Mouse (Mus musculus): Measurements from ENCODE around the gene 9630041A04Rik. TPM values are rescaled to one million over a fixed set of nuclear protein-coding genes. Genes with fewer than 3 reads are reported as not detected.

Gene 9630041A04Rik
- polyA plus RNA-seq (2016; fragmentation: Nextera tagmentation; extraction: Ambion mirVana), result not detected in 2 replicates

DNA sequence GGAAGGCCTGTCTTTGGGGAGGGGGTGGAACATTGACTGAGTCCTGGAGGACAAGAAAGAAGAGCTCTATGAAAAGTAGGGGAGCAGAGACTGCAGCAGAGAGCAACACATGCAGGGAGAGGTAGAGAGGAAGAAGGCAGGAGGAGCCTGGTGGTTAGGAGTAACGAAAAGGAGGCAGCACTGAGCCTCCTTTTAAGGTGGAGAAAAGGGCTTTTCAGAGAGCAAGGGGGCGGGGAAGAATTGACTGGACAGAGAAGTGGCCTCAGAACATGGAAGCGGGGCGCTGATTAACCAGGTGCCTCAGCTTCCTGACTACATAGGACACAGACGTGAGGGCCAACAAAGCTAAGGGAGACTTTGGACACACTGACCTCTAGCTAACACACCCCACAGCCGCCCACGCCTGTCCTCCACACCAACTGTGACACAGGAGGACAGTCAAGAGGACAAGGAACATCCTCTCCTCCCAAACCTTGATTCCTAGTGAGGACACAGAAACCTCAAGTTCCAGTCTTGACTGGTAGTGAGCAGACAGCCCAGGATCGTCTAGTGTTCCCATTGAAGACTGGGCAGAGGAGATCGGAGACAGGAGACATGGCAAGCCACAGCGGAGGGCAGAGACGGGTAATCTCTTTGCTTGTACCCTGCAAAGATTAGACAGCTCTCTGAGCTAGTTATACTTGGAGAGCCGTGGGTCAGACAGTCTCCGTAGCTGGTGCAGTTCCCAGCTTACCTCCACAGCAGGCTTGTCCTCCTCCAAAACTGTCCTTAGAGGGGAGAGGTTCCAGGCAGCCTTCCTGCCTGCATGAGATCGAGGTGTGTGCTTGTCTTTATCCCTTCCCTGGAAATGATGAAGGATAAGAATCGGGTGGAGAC, at the start of gene 9630041A04Rik:
Gene 9630041A04Rik (plus strand): TSS at position 246 of the 876 bp plus-strand sequence.
- WGBS, result 69% methylated on average over 15 of the region's 15 CpGs
- H3K9me3 ChIP-seq (replicated peaks), result no peaks in the 10 kb centered on the region
- H3K27me3 ChIP-seq (replicated peaks), result no peaks in the 10 kb centered on the region
- 0 out of 2 replicates have a peak within 1 kb of the TSS, but pooled peaks have one; percentile 13 for H3K4me2 ChIP-seq
- H3K36me3 ChIP-seq, result no peaks in the 10 kb centered on the region
- no peak within 1 kb of the TSS for H3K4me3 ChIP-seq
- no peak for ATAC-seq (ENCODE audit: insufficient number of reproducible peaks, low FRiP score)
- no peak within 1 kb of the TSS for H3K9ac ChIP-seq
- H3K4me1 ChIP-seq (replicated peaks), result peaks cover 9% of the 10 kb centered on the region
- H3K27ac ChIP-seq (ENCODE audit: poor library complexity, severe bottlenecking), result no peak within 1 kb of the TSS

- Histone ChIP-seq H3K4me1 (replicated peaks) (peaks cover 4% of the 10 kb centered on the region; the same call in 1 of the 2 replicates), H3K9ac (no peak overlapping the region), H3K36me3 (no peaks in the 10 kb centered on the region), H3K27ac (ENCODE audit: poor library complexity, severe bottlenecking) (no peak overlapping the region), H3K4me2 (no peak overlapping the region), H3K27me3 (replicated peaks) (no peaks in the 10 kb centered on the region), H3K4me3 (no peak overlapping the region), H3K9me3 (replicated peaks) (no peaks in the 10 kb centered on the region)
- 86% methylated on average over 7 of the region's 7 CpGs for WGBS
- no peak for ATAC-seq (ENCODE audit: insufficient number of reproducible peaks, low FRiP score)
These were observed 37.7 kb upstream of the 9630041A04Rik start for GRCm38 (mm10) chr9:101823896-101824295.

GRCm38 (mm10) chr9:101825626-101826025, 36.0 kb upstream of the 9630041A04Rik start:
- Histone ChIP-seq H3K9ac (no peak overlapping the region), H3K4me1 (replicated peaks) (peaks cover 4% of the 10 kb centered on the region; the same call in 1 of the 2 replicates), H3K27ac (ENCODE audit: poor library complexity, severe bottlenecking) (no peak overlapping the region), H3K9me3 (replicated peaks) (no peaks in the 10 kb centered on the region), H3K36me3 (no peaks in the 10 kb centered on the region), H3K4me2 (no peak overlapping the region), H3K4me3 (no peak overlapping the region), H3K27me3 (replicated peaks) (no peaks in the 10 kb centered on the region)
- WGBS, result 84% methylated on average over 8 of the region's 8 CpGs
- no peak for ATAC-seq (ENCODE audit: insufficient number of reproducible peaks, low FRiP score)

- ATAC-seq (ENCODE audit: insufficient number of reproducible peaks, low FRiP score), result no peak
- H3K4me1 ChIP-seq (replicated peaks), result no peaks in the 10 kb centered on the region
- H3K9me3 ChIP-seq (replicated peaks), result no peaks in the 10 kb centered on the region
- H3K36me3 ChIP-seq, result no peaks in the 10 kb centered on the region
- no peak overlapping the region for H3K27ac ChIP-seq (ENCODE audit: poor library complexity, severe bottlenecking)
- H3K27me3 ChIP-seq (replicated peaks), result no peaks in the 10 kb centered on the region
- no peak overlapping the region for H3K4me2 ChIP-seq
- no peak overlapping the region for H3K4me3 ChIP-seq
- WGBS, result 59% methylated on average over 2 of the region's 2 CpGs
- H3K9ac ChIP-seq, result no peak overlapping the region
These were observed 28.0 kb upstream of the 9630041A04Rik start for GRCm38 (mm10) chr9:101833619-101834018.

GRCm38 (mm10) chr9:101841101-101841500, 20.5 kb upstream of the 9630041A04Rik start:
- Histone ChIP-seq H3K27ac (ENCODE audit: poor library complexity, severe bottlenecking) (no peak overlapping the region), H3K36me3 (no peaks in the 10 kb centered on the region), H3K4me2 (no peak overlapping the region), H3K9ac (no peak overlapping the region), H3K9me3 (replicated peaks) (no peaks in the 10 kb centered on the region), H3K27me3 (replicated peaks) (no peaks in the 10 kb centered on the region), H3K4me1 (replicated peaks) (0 out of 2 replicates have a peak, but pooled peaks cover 5% of the 10 kb centered on the region), H3K4me3 (no peak overlapping the region)
- no peak for ATAC-seq (ENCODE audit: insufficient number of reproducible peaks, low FRiP score)
- 84% methylated on average over 11 of the region's 11 CpGs for WGBS

DNA sequence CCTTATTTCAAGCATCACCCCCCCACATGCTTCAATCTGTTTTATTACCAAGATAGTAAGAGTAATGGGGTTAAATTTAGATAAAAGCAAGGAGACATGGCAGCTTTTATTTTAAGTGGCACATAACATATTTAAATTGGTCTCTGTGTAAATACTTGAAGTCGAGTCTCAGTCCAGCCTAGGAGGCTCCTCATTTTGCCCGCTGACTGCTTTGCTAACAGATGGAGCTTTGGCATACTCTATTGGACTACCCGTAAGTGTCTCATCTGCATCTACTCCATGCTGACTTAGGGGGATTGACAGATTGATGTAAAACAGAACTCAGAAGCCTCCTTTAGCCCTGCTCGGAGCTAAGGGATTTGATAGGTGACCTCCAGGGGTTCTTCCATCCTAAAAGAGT, 17.7 kb upstream of the 9630041A04Rik start:
- Histone ChIP-seq H3K9me3 (replicated peaks) (no peaks in the 10 kb centered on the region), H3K27ac (ENCODE audit: poor library complexity, severe bottlenecking) (no peak overlapping the region), H3K4me3 (no peak overlapping the region), H3K27me3 (replicated peaks) (no peaks in the 10 kb centered on the region), H3K9ac (no peak overlapping the region), H3K36me3 (no peaks in the 10 kb centered on the region), H3K4me2 (no peak overlapping the region), H3K4me1 (replicated peaks) (0 out of 2 replicates have a peak, but pooled peaks cover 5% of the 10 kb centered on the region)
- no peak for ATAC-seq (ENCODE audit: insufficient number of reproducible peaks, low FRiP score)
- WGBS, result 30% methylated on average over 4 of the region's 4 CpGs

GRCm38 (mm10) chr9:101845691-101846090, 15.9 kb upstream of the 9630041A04Rik start:
- Histone ChIP-seq H3K4me1 (replicated peaks) (0 out of 2 replicates have a peak, but pooled peaks cover 5% of the 10 kb centered on the region), H3K9me3 (replicated peaks) (no peaks in the 10 kb centered on the region), H3K4me2 (no peak overlapping the region), H3K27me3 (replicated peaks) (no peaks in the 10 kb centered on the region), H3K36me3 (no peaks in the 10 kb centered on the region), H3K4me3 (no peak overlapping the region), H3K27ac (ENCODE audit: poor library complexity, severe bottlenecking) (no peak overlapping the region), H3K9ac (no peak overlapping the region)
- ATAC-seq (ENCODE audit: insufficient number of reproducible peaks, low FRiP score), result no peak
- WGBS, result 74% methylated on average over 6 of the region's 6 CpGs

DNA sequence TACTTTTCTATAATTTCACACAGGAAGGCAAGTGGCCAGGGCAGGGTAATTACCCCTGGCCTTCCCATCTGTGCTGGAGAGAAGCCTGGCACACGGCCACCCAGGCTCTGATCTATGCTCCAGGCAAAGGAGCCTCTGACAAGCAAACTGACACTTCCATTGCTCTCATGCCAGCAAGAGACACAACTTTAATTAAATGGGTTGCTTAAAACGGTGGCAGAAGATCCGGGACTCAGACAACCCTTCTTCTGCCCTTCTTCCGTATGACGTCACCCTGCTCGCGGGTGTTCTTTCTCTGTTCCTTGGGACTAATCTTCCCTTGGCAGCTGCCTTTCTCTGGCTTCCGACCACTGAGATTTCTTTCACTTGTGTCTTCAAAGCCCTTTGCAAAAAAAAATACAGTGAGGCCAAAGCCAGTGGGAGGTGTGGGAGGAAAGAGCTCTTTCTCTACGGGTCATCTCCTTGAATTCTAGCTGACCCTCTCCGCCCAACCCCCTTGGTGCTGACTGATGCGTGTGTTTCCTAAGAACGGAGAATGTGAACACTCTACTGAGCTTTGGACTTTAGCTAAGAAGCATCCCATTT, 932 bp downstream of the 9630041A04Rik start:
- H3K27ac ChIP-seq (ENCODE audit: poor library complexity, severe bottlenecking), result no peak overlapping the region
- 53% methylated on average over 12 of the region's 12 CpGs for WGBS
- no peaks in the 10 kb centered on the region for H3K9me3 ChIP-seq (replicated peaks)
- 0 out of 2 replicates have a peak overlapping the region, but pooled peaks have one; percentile 13 for H3K4me2 ChIP-seq
- H3K4me1 ChIP-seq (replicated peaks), result peaks cover 9% of the 10 kb centered on the region
- ATAC-seq (ENCODE audit: insufficient number of reproducible peaks, low FRiP score), result no peak
- H3K27me3 ChIP-seq (replicated peaks), result no peaks in the 10 kb centered on the region
- no peak overlapping the region for H3K9ac ChIP-seq
- H3K36me3 ChIP-seq, result no peaks in the 10 kb centered on the region
- H3K4me3 ChIP-seq, result no peak overlapping the region

DNA sequence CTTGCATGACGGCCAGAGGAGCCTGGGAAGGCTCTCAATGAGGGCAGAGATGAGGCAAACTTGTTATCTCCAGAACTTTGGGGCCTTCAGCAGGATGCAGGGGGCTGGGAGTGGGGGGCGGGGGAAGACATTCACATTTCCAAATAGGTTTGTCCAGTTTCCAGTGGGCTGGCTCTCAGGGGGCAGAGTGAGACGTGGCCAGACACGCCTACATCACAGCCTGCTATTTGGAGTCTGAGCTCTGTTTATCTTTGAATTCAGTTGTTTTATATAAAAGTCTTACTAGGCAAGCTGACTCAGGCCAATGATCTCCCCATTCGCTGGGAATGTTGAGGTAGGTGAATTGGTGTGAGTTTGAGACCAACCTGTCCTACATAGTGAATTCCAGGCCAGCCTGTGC, 1.5 kb downstream of the 9630041A04Rik start:
- no peak overlapping the region for H3K9ac ChIP-seq
- WGBS, result 66% methylated on average over 5 of the region's 5 CpGs
- H3K4me2 ChIP-seq, result 0 out of 2 replicates have a peak overlapping the region, but pooled peaks have one; percentile 13
- H3K4me1 ChIP-seq (replicated peaks), result peaks cover 9% of the 10 kb centered on the region
- H3K9me3 ChIP-seq (replicated peaks), result no peaks in the 10 kb centered on the region
- ATAC-seq (ENCODE audit: insufficient number of reproducible peaks, low FRiP score), result no peak
- H3K4me3 ChIP-seq, result no peak overlapping the region
- H3K36me3 ChIP-seq, result no peaks in the 10 kb centered on the region
- no peak overlapping the region for H3K27ac ChIP-seq (ENCODE audit: poor library complexity, severe bottlenecking)
- no peaks in the 10 kb centered on the region for H3K27me3 ChIP-seq (replicated peaks)

GRCm38 (mm10) chr9:101868593-101868992, 7.0 kb downstream of the 9630041A04Rik start:
- Histone ChIP-seq H3K9me3 (replicated peaks) (no peaks in the 10 kb centered on the region), H3K27me3 (replicated peaks) (no peaks in the 10 kb centered on the region; the same call in 1 of the 2 replicates), H3K4me2 (no peak overlapping the region), H3K4me3 (no peak overlapping the region), H3K9ac (no peak overlapping the region), H3K36me3 (no peaks in the 10 kb centered on the region), H3K4me1 (replicated peaks) (no peaks in the 10 kb centered on the region), H3K27ac (ENCODE audit: poor library complexity, severe bottlenecking) (no peak overlapping the region)
- no peak for ATAC-seq (ENCODE audit: insufficient number of reproducible peaks, low FRiP score)
- 84% methylated on average over 6 of the region's 6 CpGs for WGBS

DNA sequence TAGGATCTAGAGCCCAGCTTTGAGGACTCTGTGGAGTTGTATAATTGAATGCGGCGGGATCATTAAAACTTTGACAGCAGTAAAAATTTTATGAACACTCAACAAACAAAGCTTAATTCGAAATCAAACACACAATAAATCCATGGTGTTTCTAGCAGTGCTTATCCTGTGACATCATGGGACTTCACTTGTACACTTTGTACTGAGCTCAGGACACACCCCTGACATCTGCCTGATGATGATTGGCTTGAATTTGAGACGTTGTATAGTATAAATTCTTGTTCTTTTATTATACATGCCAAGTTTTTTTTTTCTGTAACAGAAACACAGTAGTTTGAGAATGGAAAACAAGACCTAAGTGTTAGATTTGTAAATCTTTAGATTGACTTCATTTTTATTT, 8.4 kb downstream of the 9630041A04Rik start:
- Histone ChIP-seq H3K4me1 (replicated peaks) (no peaks in the 10 kb centered on the region), H3K9ac (no peak overlapping the region), H3K4me3 (no peak overlapping the region), H3K36me3 (no peaks in the 10 kb centered on the region), H3K9me3 (replicated peaks) (no peaks in the 10 kb centered on the region), H3K4me2 (no peak overlapping the region), H3K27me3 (replicated peaks) (no peaks in the 10 kb centered on the region; the same call in 1 of the 2 replicates), H3K27ac (ENCODE audit: poor library complexity, severe bottlenecking) (no peak overlapping the region)
- WGBS, result 78% methylated on average over 4 of the region's 4 CpGs
- no peak for ATAC-seq (ENCODE audit: insufficient number of reproducible peaks, low FRiP score)

Data from heart, embryonic 12.5 days (tissue).